Mouse (Mus musculus): ENCODE measurements around the gene Exoc3l4. TPM values are rescaled to one million over a fixed set of nuclear protein-coding genes. Genes with fewer than 3 reads are reported as not detected.

The Exoc3l4 gene
- total RNA-seq, 2 experiments from 2014 or later, result 2.9 to 3.0 TPM

DNA sequence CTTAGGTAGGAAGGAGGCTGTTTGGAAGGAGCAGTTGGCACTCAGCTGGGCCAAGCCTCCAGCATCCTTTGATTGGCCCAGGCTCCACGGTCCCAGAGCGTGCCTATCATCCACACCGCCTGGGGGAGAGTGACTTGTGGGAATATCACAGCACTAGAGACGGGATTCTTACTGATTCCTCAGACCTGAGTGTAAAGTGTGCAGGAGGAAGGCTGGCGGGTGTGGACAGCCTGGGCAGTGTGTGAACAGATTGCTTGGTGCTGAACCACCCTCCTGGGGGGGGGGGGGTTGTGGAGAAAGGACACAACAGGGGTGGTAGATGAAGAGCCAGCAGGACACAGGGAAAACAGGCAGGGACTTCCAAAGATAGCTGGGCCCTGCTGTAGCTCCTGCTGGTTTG lies 29.9 kb downstream of the Exoc3l4 start:
- DNase-seq, result no peak

DNA sequence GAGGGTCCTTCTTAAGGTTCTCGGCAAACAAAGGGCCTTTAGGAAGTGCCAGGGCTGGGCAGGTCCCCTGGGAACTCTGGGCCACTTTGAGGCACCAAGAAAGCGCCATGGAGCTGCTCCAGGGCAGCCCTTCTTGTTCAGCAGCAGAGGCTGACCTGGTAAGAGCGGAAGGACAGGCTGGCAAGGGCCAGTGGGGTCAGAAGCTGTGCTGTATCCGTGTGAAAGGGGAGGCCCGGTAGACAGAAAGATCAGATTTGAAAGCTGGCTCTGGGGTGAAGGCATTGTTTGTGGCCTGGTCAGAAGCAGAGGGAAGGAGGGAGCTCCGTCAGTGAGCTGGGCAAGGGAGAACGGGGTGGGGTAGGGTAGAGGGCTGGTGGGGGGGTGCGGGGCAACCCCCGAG lies 30.5 kb downstream of the Exoc3l4 start:
- DNase-seq, result no peak
- intact Hi-C loops (cut with DNase I), result no loop called here

More for the DNA sequence above, 29.9 kb downstream of the Exoc3l4 start:
- intact Hi-C loops (cut with DNase I), result no loop called here

DNA sequence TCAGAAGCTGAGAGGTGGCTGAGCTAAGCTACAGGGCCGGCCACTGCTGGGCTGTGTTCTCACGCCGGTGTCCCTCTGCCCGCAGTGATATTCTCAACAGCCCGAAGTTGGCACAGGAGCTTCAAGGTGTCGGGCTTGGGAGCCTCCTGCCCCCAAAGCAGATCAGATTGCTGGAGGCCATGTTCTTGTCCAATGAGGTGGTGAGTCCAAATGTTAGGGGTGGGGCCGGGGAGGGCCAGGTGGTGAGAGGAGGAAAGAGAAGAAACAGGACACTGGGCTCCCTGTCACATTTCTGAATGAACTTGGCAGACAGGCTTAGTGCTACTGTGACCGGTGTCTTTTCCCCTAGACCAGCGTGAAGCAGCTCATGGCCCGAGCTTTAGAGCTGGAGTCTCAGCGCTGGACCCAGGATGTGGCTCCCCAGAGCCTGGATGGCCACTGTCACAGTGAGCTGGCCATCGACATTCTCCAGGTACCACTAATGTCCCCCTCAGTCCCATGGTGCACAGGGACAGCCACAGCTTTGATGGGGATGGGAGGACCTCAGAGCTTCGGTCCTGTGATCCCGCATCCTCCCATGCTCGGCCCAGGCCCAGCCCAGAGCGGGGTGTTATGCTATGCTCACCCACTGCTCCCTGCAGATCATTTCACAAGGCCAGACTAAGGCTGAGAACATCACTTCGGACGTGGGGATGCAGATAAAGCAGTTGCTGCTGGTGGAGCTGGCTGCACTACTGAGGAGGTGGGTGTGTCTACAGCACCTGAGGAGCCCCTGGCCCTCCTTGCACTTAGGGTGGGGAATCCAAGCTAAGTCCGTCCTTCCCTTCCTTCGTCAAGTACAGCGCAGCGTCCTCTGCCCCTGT lies 31.3 kb downstream of the Exoc3l4 start:
- intact Hi-C loops (cut with DNase I), result loop anchor here (1.0 kb wide), 1 partner anchor 16 kb away; no protein-coding TSS in a partner anchor
- no peak for DNase-seq

DNA sequence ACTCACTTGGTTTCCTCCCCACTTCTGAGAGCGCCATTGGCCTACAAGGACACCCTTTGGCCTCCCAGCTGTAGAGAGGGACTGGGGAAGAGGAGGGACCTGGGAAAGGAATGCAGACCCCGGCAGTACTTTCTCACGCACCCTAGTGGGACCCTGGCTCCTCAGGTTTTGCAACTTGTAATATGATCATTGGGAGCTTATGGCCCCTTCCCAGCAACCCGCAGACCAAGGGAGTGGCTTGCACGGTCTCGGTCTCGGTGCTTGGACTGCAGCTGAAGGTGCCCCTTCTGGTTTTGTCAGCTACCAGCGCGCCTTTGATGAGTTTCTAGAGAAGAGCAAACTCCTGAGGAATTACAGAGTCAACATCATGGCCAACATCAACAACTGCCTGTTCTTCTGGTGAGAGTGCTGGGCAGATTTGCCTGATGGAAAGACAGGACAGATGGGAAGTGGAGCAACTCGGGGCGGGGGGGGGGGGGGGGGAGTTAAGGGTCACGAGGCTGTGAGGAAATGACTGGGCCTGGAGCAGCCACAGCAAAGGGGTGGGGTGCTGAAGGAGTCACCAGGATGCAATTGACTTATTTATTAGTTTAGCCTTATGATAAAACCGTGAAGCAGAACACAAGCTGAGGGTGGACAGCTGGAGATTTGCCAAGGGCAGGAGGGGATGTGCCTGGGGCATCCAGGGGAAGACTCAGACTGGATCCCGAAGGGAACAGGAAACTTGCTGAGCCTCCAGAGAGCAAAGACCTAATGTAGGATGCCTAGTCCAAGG lies 32.3 kb downstream of the Exoc3l4 start:
- peak in 1 of 2 experiments; percentile 61 for DNase-seq

DNA sequence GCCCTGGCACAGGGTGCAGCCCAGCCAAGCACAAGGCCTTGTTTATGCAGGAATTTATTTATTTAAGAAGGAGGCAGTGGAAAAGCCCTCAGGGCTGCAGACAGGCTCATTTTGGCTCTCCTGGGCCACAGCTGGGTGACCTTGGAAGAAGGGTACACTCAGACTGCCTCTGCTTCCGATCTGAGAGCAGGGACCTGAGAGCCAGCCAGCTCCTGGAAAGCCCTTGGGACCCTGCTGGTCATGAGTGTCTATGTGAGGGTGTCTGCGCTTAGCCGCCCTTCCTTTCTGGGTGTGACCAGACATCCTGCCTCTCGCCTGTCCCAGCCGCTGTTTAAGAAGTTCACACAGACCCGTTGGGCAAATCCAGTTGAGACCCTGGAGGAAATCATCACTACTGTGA lies 33.5 kb downstream of the Exoc3l4 start:
- DNase-seq, result peak; percentile 64 to 74

More for the DNA sequence above, 32.3 kb downstream of the Exoc3l4 start:
- intact Hi-C loops (cut with DNase I), result loop anchor here (1.0 kb wide), 1 partner anchor 17 kb away; no protein-coding TSS in a partner anchor

DNA sequence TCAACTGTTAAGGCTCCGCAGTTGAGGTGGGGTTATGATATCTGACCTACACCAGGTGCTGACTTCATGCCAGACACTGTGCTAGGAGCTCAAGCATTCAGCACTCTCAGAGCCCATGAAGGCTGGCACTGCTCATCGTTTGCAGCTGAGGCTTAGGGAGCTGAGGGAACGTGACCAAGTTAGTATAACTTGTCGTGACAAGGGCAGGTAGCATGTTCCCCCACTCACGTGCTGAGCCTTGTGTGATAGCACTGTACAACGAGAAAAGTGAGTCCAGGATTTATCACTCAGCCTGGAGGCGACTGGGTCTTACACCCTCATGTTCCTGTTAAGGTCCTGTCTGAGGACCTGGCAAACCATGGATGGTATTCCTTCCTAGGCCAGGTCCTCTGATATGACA lies 34.7 kb downstream of the Exoc3l4 start:
- intact Hi-C loops (cut with DNase I), result no loop called here
- DNase-seq, result no peak

More for the DNA sequence above, 33.5 kb downstream of the Exoc3l4 start:
- intact Hi-C loops (cut with DNase I), result no loop called here

DNA sequence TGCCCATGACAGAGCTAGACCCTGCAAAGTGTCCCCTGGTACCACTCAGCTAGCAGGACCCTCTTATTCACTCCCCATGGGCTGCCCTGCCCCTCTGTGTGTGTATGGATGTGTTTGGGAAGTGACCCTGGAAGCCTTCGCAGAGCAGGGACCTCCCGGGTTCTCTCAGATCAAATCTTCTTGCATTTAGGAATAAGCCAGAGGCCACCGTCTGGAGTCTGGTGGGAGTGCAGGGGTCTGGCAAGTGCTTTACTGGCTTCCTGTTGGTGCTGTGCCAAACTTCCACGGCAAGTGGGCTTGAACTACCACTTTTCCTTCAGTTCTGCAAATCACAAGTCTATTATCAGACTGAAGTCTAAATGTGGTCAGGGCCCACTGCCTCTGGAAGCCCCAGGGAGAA lies 37.2 kb downstream of the Exoc3l4 start:
- intact Hi-C loops (cut with DNase I), result no loop called here
- no peak for DNase-seq

DNA sequence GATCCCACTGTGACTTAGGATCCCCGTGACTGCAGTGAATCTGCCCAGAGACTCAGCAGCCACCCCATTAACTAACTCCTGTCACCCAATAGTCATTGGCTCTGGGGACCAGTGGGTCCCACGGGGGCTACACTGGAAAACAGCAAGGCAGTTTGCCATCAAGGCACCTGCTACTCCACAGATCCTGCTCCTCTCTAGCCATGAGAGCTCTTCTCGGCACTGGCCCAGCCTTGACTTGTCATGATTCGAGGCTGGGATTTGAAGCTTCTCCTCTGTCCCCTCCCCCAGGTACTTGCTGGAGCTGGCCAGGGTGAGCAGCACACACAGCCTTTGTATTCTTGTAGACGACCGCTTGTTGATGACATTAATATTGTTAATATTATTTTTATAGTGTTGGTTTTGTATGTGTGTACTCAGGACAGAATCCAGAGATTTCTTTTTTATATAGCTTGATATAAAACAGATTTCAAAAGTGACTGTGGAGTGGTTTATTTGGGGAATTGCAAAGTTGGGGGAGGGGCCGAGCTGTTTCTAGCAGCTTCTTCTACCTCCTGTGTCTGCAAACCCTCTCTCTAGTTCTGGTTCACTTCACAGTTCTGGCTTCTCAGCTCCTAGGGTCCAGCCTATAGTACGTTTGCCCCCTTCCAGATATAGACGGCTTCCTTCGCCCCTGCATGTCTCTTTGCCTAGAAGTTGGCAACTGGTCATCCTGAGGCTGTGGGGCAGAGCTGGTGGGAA lies 37.9 kb downstream of the Exoc3l4 start:
- DNase-seq, result no peak
- intact Hi-C loops (cut with DNase I), result no loop called here

DNA sequence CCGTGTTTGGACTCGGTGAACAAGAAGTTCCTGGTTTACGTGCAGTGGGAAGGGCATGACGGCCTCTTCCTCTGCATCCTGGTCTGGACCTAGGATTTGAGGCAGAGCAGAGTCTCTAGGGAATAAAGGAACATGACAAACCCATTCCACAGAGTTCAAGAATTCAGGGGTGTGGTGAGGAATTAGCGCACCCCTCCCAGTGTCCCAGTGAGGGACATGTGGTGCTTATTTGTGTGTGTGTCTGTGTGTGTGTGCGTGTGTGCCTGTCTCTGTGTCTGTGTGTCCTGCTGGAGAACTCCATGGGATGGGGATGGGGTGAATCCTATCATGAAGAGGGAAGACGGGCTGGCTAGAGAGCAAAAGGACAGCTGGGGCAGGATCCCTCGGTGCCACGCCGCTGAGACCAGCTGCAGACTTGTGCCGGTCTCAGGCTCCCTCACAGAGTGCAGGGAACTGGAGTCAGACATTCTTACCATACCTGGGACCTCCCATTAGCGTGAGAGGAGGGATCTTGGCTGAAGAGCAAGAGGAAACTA lies 38.6 kb downstream of the Exoc3l4 start:
- intact Hi-C loops (cut with DNase I), result no loop called here
- peak in 1 of 2 experiments; percentile 63 for DNase-seq

DNA sequence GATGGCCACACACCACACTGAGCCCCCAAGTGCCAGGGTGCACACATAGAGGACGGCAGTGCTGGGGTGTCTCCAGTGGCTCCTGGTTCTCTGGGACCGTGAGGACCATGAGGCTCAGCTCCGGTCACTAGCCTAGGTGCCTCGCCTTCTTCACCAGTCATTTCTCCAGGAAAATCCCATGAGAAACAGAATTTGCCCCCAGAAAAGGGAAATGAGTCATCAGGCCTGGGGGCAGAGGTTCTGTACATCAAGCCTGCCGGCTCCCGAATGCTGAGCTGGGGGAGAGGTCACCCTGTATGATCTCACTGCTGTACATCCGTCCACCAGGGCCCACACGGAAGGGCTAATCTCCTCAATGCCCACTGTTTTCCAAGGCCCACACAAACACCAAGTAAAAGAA lies 39.0 kb downstream of the Exoc3l4 start:
- intact Hi-C loops (cut with DNase I), result no loop called here
- no peak for DNase-seq

DNA sequence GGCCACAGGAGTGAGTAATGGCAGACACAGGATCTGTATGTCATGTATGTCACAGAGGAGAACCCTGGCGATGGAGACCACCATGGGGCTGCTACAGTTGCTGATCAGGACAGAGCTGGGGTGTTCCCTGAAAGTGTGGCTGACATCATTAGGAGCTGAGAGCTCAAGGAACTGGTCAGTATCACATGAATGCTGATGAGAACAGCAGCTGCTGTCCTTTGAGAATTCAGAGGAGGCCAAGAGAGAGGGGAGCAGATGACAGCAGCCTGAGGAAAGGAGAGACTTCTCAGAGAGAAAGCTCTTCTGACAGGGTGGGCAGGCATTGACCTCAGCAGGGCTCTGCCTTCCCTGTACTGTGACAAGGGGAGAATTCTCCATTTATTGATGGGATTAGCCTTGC lies 40.9 kb downstream of the Exoc3l4 start:
- intact Hi-C loops (cut with DNase I), result loop anchor here (2.0 kb wide), 1 partner anchor 57 kb away; no protein-coding TSS in a partner anchor
- DNase-seq, result no peak

DNA sequence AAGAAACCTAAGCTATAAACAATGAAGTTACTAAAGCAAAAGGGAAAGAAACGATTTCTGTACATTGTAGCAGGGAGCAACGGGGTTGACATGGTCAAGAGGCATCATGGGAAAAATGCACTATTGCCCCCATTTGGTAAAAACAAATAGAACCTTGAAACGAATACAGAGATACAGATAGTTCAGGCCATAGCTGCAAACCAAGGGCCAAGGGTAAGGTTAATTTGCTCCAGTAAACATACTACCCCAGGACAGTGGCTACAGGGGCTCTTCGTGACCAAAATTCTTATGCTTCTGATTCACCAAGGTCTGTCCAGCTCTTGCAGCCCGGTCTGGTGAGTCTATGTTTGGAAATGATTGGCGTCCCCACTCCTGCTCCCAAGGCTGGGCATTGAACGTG lies 46.8 kb downstream of the Exoc3l4 start:
- intact Hi-C loops (cut with DNase I), result no loop called here
- DNase-seq, result no peak

DNA sequence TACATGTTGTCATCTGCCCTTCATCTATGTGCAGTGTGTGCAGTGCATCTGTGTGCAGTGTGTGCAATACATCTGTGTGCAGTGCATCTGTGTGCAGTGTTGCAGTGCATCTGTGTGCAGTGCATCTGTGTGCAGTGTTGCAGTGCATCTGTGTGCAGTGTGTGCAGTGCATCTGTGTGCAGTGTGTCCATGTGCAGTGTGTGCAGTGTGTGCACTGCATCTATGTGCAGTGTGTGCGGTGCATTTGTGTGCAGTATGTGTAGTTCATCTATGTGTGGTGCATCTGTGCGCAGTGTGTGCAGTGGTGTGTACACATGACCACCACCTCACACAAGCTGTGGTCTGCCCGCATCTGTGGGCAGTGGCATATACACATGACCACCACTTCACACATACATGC lies 49.6 kb downstream of the Exoc3l4 start:
- no peak for DNase-seq
- intact Hi-C loops (cut with DNase I), result no loop called here

DNA sequence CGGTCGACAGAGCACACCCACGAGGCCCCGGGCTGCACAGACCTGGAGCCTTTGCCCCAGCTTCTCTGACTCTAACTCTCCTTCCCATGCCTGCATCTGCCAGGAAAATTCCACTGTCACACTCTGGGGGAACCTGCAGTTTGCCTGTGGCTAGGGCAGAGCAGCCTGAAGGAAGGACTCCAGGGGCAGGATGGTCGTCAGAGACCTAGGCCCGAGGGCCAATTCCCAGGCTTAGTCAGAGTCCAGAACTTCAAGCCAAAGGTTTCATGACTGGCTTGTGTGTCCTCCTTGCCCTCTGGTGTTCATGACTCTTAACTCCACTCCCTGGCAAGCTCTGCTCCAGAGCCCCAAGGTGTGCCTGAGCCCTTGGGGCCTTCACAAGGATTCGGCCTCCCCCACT lies 51.4 kb downstream of the Exoc3l4 start:
- intact Hi-C loops (cut with DNase I), result no loop called here
- no peak for DNase-seq

DNA sequence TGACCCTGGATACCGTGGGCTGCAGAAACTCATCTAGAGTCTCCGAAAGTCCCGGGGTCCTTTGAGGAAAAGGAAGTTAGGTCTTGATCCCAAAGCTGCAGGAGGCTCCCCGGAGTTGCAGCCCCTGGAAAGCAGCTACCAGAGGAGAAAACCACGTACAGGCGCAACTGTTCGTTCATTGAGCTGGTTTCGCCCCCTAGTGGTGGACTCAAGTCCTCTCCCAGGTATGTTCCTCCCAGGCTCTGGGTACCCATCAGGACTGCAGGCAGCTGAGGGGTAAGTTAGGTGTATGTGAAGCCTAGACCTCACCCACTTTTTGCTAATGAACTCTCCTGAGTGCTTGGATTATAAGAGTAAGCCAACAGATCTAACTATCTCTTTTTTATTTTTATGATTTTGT lies 52.7 kb downstream of the Exoc3l4 start:
- intact Hi-C loops (cut with DNase I), result loop anchor here (1.0 kb wide), 1 partner anchor 43 kb away; no protein-coding TSS in a partner anchor
- DNase-seq, result peak; percentile 74 to 75

DNA sequence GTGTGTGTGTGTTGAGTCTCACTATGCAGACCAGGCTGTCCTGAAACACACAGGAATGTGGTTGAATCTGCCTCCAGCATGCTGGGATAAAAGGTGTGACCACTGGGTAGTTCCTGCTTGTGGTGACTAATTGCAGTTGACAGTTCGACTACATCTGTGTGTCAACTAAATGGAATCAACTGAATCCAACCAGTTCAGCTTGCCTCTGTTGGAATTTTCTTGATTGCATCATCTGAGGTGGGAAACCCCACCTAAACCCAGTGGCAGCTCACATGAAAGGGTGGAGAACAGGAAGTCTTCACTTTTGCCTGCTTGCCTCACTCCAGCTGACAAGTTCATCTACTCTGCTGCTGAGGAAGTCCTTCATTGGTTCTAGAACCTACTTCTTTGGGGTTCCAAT lies 54.3 kb downstream of the Exoc3l4 start:
- intact Hi-C loops (cut with DNase I), result no loop called here
- no peak for DNase-seq

DNA sequence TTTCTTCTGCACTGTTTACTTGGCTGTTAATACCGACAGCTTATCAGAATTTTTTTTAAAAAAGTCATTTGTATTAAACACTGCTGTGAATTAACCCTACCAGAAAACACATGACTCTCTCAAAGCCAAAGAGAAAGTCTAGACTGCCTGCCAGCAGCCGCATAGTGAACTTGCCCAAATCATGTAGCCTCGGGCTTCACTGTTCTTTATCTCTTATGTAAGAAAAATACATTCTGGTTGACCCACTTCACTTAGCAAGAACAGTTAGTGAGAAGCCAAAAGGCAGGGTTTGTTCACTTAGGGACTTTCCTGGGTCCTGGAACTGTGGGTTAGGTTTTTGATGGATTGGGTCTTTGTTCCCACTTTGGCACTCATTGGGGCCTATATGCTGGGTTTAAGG lies 54.9 kb downstream of the Exoc3l4 start:
- DNase-seq, result no peak
- intact Hi-C loops (cut with DNase I), result no loop called here

DNA sequence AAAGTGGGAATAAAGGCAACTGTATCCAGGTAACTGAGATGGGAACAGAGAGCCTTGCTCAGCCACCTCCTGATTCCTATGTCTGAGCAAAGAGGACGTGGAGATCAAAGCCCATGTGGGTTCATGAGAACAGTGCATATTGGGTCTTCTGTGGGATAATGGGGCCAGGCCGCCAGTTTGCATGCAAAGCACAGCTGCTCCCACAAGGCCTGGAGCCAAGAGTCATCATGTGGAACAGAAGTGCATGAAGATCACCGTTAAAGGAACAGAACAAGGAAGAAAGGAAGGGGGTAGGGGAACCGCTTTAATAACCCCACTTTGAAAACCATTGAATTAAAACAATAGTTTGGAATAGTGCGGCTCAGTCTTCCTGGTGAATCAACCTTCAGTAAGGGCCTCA lies 56.1 kb downstream of the Exoc3l4 start:
- intact Hi-C loops (cut with DNase I), result no loop called here
- DNase-seq, result no peak

DNA sequence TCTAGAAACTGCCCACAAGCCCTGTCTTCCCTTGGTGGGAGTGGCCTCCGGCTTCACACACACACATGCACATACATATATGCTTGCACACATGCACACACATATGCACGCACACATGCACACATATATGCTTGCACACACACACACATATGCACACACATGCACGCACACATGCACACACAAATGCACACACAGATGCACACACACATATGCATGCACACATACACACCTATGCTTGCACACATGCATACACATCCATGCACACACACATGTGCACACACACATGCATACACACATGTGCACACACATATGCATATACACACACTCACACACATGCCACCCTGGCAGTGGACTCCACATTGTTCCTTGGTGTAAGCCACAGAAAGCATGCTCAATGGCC lies 57.6 kb downstream of the Exoc3l4 start:
- intact Hi-C loops (cut with DNase I), result no loop called here
- DNase-seq, result no peak

DNA sequence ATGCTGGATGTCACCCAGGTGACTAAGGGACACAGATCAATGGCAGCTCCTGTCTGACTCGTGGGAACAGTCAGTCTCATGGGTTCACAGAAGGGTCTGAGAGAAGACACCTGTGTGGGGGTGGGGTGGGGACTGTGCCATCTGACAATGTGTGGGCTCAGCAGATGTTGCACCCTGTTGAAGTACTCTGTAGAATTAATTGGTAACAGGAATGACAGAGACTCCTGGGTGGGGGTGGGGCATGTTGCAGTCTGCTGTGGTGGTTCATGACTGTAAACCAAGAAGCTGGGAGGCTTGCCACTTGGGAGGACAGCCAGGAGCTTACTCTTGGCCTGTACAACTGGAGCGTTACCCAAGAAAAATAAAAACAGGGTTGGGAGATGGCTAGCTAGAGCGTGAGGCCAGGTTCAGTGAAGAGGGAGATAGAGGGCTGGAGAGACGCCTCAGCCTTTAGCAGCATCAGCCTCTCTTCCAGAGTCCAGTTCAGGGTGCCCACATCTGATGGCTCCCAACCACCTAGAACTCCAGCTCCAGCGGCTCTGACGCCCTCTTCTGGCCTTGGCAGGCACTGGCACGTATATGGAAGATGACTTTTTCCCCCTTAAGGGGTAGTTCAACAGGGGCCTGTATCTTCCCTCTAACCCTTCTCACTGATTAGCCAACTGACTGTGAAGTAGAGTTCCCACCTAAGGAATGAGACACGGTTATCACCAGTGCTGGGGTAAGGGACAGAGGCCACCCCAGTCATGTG lies 58.3 kb downstream of the Exoc3l4 start:
- intact Hi-C loops (cut with DNase I), result no loop called here
- peak; percentile 83 to 86 for DNase-seq

Data from heart, postnatal 36 days (tissue).